Mouse (Mus musculus): Measurements from ENCODE around the gene Card11.

The Card11 gene

GRCm38 (mm10) chr5:140900866-140901265 is 99.5 kb downstream of the Card11 start:
- DNase-seq = no peak

DNA sequence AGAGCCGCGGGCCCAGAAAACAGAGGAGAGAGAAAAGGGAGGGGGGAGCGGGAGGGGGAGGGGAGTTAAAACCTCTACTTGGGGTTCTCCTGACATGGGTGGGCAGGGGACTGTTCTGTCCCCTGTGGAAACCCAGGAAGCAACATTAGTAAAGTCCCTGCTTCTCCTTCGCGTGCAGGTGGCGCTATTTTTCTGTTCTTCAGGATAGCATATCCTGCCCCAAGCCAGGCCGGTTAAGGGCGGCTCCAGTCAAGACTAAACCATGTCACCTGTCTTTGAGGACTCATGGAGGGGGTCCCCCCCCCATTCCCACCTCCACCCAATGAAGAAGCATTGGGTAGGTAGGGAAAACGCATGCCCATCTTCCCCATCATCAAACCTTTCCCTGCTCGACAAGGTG is 109.3 kb downstream of the Card11 start:
- DNase-seq = peak; percentile 63

GRCm38 (mm10) chr5:140890050-140890449 is 110.3 kb downstream of the Card11 start:
- peak; percentile 45 for DNase-seq

GRCm38 (mm10) chr5:140889539-140889938 is 110.8 kb downstream of the Card11 start:
- peak; percentile 85 for DNase-seq

- no peak for DNase-seq
Measured at GRCm38 (mm10) chr5:140887871-140888270, 112.5 kb downstream of the Card11 start.

DNA sequence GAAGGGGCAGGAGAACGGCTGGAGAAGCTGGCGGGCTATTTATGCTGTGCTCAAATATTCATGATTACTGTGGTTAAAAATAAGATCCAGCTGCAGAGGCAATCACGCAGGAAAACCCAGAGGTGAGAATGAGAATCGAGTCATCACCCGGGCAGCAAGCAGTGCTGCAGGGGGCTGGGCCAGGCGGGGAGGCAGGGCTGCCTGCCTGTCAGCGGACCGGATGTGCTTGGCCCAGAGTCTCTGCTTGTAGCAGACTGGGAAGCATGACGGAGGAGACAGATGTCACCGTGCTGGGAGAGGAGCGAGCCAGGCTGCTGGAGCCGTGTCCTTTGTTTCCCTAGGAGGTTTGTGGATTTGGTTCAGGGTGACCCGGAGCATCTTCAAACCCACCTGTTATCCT is 115.4 kb downstream of the Card11 start:
- DNase-seq = peak; percentile 32

- DNase-seq = no peak
Measured at GRCm38 (mm10) chr5:140882391-140882790, 118.0 kb downstream of the Card11 start.

GRCm38 (mm10) chr5:140880151-140880550 is 120.2 kb downstream of the Card11 start:
- DNase-seq = no peak

DNA sequence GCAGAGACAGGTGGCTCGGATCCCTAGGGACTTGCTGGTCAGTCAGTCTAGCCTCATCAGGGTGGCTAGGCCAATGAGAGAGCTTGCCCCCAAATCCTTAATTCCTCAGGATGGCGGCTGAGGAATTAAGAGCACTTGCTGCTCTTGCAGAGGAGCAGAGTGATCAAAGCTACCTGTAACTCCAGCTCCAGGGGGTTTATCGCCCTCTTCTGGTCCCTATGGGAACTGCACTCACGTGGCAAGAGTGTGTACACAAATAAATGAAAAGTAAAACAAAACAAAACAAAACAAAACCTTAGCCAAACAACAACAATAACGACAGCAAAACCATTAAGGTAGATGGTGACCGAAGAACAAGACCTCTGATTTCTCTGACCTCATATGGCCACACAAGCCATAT is 121.7 kb downstream of the Card11 start:
- DNase-seq = peak; percentile 69

DNA sequence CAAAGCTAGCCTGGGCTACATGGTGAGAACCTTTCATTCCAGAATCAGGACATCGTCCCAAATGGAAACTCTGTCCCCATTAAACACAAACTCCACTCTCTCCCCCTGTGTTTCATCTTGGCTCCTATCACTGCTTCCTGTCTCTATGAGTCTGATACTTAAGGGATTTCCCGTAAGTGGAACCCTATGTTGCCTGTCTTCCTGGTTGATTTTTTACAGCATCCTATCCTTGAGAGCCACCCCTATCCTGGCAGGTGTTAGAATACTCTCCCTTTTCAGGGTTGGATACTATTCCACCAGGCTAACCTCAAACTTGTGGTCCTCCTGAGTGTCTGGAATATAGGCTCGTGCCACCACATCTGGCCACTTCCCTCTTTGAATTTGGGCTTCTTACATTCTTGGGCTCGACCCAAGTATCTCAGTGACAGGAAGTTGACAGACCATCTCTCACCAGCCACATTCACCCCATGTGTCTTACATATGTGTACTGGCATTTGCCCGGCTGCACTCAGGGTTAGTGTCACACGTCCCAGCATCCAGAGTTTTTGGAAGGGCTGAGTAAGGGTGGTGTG is 126.6 kb downstream of the Card11 start:
- no peak for DNase-seq

- DNase-seq = peak; percentile 52
Measured at GRCm38 (mm10) chr5:140873039-140873551, 127.3 kb downstream of the Card11 start.

GRCm38 (mm10) chr5:140872532-140873038 is 127.8 kb downstream of the Card11 start:
- peak; percentile 87 for DNase-seq

GRCm38 (mm10) chr5:140871241-140871640 is 129.1 kb downstream of the Card11 start:
- peak; percentile 61 for DNase-seq

DNA sequence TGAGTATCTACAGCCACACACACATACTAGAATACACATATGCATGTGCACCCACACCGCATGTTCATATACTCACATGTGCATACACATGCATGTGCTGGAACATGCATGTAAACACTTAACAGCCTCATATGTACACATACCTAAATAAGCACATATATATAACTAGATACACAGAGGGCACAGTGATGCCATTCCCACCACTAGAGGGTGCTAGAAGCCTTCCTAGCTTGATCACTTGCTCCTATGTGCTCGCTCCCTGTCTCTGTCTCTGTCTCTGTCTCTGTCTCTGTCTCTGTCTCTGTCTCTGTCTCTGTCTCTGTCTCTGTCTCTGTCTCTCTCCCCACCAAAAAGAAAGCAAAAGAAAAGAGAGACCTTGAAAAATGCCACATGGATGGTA is 131.3 kb downstream of the Card11 start:
- peak; percentile 79 for DNase-seq

GRCm38 (mm10) chr5:140859730-140860129 is 140.7 kb downstream of the Card11 start:
- DNase-seq = peak; percentile 34

DNA sequence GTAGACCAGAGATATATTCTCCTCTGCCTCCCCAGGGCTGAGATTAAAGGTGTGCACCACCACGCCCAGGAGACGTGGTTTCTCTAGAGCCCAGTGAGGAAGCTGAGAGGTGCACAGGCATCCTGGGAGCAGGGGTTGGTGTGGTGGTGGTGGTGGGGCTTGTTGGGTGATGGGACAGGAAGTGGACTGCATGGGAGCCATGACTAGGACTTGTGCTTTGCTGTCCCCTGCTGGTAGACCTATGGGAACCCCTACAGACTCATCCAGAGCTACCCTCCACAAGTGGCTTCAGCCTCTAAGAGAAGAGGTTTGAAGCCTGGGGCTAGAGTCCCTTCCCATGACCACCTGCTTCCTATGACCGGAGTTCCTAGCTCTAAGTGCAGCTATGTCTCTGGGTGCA is 142.0 kb downstream of the Card11 start:
- DNase-seq = peak; percentile 67

DNA sequence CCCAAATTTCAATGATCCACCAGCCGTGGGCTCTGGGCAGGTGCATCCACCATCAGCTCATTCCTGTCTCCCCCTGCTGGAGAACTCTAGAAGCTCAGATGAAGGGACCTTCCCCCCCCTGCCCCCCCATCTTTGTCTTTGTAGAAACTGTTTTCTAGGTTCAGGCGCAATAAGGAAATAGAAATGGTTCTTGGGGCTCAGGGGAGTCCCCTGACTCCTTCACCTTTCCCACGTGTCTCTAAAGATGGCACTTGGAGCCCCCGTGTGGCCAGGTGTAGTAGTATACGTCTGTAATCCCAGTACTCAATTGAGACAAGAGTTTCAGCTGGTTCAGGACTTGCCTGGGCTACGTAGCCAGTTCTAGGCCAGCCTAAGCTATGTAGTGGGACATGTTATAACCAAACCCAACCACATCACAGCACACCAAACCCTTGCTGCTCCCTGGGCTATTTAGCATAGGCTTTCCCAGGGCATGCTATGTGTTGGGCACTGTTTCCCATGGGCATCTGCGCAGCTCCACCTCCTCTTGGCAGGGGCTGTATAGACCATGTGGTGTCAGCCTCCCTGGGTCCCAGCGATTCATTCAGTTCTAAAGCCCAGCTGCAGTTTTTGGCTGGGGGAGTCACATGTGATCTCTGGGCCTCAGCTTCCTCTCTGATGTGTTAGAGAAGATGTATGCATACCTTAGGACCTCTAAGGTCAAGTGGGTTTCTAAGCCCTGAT is 142.8 kb downstream of the Card11 start:
- DNase-seq = peak; percentile 62

DNA sequence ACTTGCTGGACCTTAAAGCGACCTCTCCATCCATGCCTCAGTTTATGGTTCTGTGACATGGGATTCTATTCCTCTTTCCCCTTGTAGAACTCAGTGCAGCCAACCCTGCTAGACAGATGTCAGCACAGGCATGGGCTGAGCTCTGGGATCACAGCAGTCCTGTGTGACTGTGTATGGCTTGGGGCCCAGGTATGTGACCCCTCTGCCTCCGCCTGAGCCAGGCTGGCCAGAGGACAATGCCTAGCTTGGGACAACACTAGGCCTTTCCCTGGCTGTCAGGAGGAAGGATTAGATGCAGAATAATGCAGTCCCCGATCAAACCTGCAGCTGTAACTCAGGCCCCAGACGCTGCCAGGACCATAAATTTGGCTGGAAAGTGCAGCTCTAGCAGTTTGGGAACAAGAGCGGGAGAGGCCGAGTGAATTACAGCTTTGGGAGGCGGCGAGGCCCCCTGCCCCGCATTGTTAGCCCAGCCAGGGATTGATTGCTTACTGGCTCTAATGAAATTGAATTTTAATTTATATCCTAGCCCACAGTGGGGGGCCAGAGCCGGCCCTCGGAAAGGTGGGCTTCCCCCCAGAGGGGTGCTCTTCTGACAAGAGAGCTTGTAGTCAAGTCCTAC is 144.4 kb downstream of the Card11 start:
- no peak for DNase-seq

- DNase-seq = no peak
Measured at GRCm38 (mm10) chr5:140854700-140855099, 145.7 kb downstream of the Card11 start.

DNA sequence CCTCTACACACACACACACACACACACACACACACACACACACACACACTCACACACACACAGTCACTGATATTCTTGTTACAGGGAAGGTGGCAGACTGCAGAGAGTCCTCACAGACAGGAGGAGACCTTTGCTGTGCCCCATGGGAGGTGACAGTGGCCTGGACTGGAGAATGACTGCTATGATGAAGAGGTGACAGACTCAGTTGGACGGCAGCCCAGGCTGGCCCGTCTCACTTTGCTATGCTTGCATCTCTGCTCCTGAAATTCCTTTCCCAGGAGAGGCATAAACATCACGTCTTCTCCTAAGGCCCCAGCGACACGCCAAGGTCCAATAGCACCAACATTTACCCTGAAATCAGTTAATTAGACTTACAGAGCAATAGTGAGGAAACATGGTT is 146.7 kb downstream of the Card11 start:
- no peak for DNase-seq

- DNase-seq = no peak
Measured at GRCm38 (mm10) chr5:140852435-140852996, 147.9 kb downstream of the Card11 start.

- DNase-seq = peak; percentile 44
Measured at GRCm38 (mm10) chr5:140847300-140847729, 153.1 kb downstream of the Card11 start.

DNA sequence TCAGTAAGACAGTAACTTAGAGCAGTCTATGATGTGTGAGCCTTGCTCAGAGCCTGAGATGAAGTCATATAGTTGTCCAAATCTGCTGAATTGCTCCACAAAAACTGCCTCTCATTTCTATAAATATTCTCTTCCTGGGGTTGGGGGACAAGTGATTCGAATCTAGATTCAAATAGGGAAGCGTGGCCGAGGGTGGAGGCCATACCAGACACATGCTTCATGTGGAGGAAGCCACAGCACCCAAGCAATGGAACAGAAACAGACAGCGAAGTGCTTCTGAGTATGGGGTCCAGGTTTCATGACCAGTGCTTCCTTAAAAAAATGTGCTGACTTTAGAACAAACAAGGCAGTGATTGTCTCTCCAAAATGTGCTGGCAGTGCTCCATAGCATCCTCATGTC is 158.4 kb downstream of the Card11 start:
- DNase-seq = no peak

DNA sequence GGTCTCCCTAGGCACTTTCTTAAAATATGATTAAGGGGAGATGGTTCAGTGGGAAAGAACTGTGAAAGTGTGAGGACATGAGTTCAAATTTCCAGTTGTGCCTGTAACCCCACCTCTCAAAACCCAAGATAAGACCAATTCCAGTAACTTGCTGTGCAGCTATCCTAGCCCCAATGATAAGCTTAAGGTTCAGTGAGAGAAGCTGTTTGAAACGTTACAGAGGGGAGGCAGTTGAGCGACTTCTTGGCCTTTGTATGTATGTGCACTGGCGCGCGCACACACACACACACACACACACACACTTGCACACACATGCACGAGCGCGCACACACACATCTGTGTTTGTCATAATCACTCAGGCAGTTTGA is 169.3 kb downstream of the Card11 start:
- DNase-seq = no peak
